9 mouse cellular contexts compared by ENCODE assay signal in genomic region chr12:33394804-33395623, GRCm38 (mm10). TPM values are rescaled to one million over a fixed set of nuclear protein-coding genes. Genes with fewer than 3 reads are reported as not detected.
DNase-seq lines count a peak whose midpoint lies in the region; ATAC-seq lines count a peak whose summit lies in the region.
"Had no signal": no experiment of that assay in that cellular context is flagged by ENCODE, and none has a peak within 500 bp of the region (broad histone marks: within the 10 kb centered on the region; RNA-seq: fewer than 3 reads in every experiment).

Gene Efcab10, plus strand, starts transcription at chr12:33394854.

- H3K4me2 ChIP-seq in hindbrain, embryonic 11.5 days (replicated peaks; ENCODE audit: low read depth, low read length), result peak within 1 kb of the TSS; percentile 49
- H3K4me2 ChIP-seq in midbrain, embryonic 14.5 days (ENCODE audit: low read length), result peak within 1 kb of the TSS; percentile 63

- H3K27ac ChIP-seq in hindbrain, embryonic 11.5 days (ENCODE audit: low read depth, low read length), result peak within 1 kb of the TSS; percentile 7; the same call in 1 of the 2 replicates
- H3K27ac ChIP-seq in midbrain, embryonic 14.5 days (replicated peaks; ENCODE audit: low read depth, low read length), result peak within 1 kb of the TSS; percentile 82

- no peaks in the 10 kb centered on the region for H3K4me1 ChIP-seq in hindbrain, embryonic 11.5 days (replicated peaks; ENCODE audit: control insufficient read depth, insufficient read depth, low read length)
- H3K4me1 ChIP-seq in midbrain, embryonic 14.5 days (ENCODE audit: control insufficient read depth, insufficient read depth, low read length), result peaks cover 6% of the 10 kb centered on the region; the same call in 1 of the 2 replicates

- H3K9ac ChIP-seq in hindbrain, embryonic 11.5 days (ENCODE audit: low read depth, low read length), result peak within 1 kb of the TSS; percentile 44
- H3K9ac ChIP-seq in midbrain, embryonic 14.5 days (replicated peaks; ENCODE audit: low read length), result peak within 1 kb of the TSS; percentile 47

- peak; percentile 85 for ATAC-seq in hindbrain, embryonic 11.5 days (ENCODE audit: low FRiP score)
- ATAC-seq in midbrain, embryonic 14.5 days (ENCODE audit: low FRiP score, low TSS enrichment), result peak; percentile 80

- H3K27me3 ChIP-seq in hindbrain, embryonic 11.5 days (ENCODE audit: control insufficient read depth, insufficient read depth, low read length), result no peaks in the 10 kb centered on the region
- no peaks in the 10 kb centered on the region for H3K27me3 ChIP-seq in midbrain, embryonic 14.5 days (ENCODE audit: control insufficient read depth, insufficient read depth, low read length)

- WGBS in hindbrain, embryonic 11.5 days, result 10% methylated on average over 24 of the region's 24 CpGs
- 9% methylated on average over 24 of the region's 24 CpGs for WGBS in midbrain, embryonic 14.5 days

- H3K4me3 ChIP-seq in hindbrain, embryonic 11.5 days (ENCODE audit: low read depth, low read length), result peak within 1 kb of the TSS; percentile 29
- H3K4me3 ChIP-seq in midbrain, embryonic 14.5 days (replicated peaks; ENCODE audit: low read depth, low read length), result peak within 1 kb of the TSS; percentile 33

- peak; percentile 86 for DNase-seq in heart, adult 11 months
- DNase-seq in heart, postnatal 25 days (ENCODE audit: low spot score), result no peak
- peak; percentile 62 for DNase-seq in embryo, embryonic 10 days (ENCODE audit: low spot score)
- DNase-seq in hindbrain, embryonic 11.5 days (ENCODE audit: low spot score), result peak; percentile 73
- DNase-seq in layer of hippocampus, postnatal 10 days (ENCODE audit: low spot score in 2 of 2), result peak; percentile 56 to 67
- DNase-seq in midbrain, embryonic 14.5 days, result peak; percentile 83
- peak; percentile 55 for DNase-seq in testis, postnatal 10 days (ENCODE audit: low spot score)
- DNase-seq in urinary bladder, postnatal 25 days (ENCODE audit: low spot score), result no peak

- H3K9me3 ChIP-seq in hindbrain, embryonic 11.5 days (ENCODE audit: control insufficient read depth, low read length), result no peaks in the 10 kb centered on the region
- H3K9me3 ChIP-seq in midbrain, embryonic 14.5 days (ENCODE audit: control insufficient read depth, low read length), result no peaks in the 10 kb centered on the region
- H3K9me3 ChIP-seq: G1E had no signal

- H3K36me3 ChIP-seq in hindbrain, embryonic 11.5 days (ENCODE audit: control insufficient read depth, insufficient read depth, low read length), result no peaks in the 10 kb centered on the region
- no peaks in the 10 kb centered on the region for H3K36me3 ChIP-seq in midbrain, embryonic 14.5 days (ENCODE audit: control insufficient read depth, insufficient read depth, low read length)
- H3K36me3 ChIP-seq: G1E had no signal

- intact Hi-C loops in heart, postnatal 25 days (cut with DNase I), result loop anchor here (5.0 kb wide), 2 partner anchors 1262 to 1787 kb away; no protein-coding TSS in a partner anchor

RNA-seq across cellular contexts. Expression of gene Efcab10, which starts in this region (rescaled TPM):
- not detected for total RNA-seq in heart, postnatal 25 days (2021)
- 2.1 and 2.3 TPM in 2 replicates for polyA plus RNA-seq in hindbrain, embryonic 11.5 days (2014; fragmentation: Nextera tagmentation; extraction: Ambion mirVana)
- 1 to 10 TPM; 2.0 to 2.3 TPM for total RNA-seq in layer of hippocampus, postnatal 10 days (2021)
- 2.9 and 3.4 TPM in 2 replicates for polyA plus RNA-seq in midbrain, embryonic 14.5 days (2014; fragmentation: Nextera tagmentation; extraction: Ambion mirVana)
- total RNA-seq: G1E had no signal
- polyA plus RNA-seq: G1E had no signal

Comparison
In these comparisons a context has a peak if more than half of its experiments do, and no peak if none do; other contexts are left out.
1. DNase-seq: peak in heart, adult 11 months (single experiment), embryo, embryonic 10 days (single experiment), hindbrain, embryonic 11.5 days (single experiment), layer of hippocampus, postnatal 10 days (2 of 2), midbrain, embryonic 14.5 days (single experiment) and testis, postnatal 10 days (single experiment); none in heart, postnatal 25 days (single experiment) and urinary bladder, postnatal 25 days (single experiment).